Mouse (Mus musculus): ENCODE data around the gene Lrrc25. TPM values are rescaled to one million over a fixed set of nuclear protein-coding genes. Genes with fewer than 3 reads are reported as not detected.

Lrrc25 gene
- polyA plus RNA-seq, 1 experiment from 2014 or later = 1.3 TPM

- Histone ChIP-seq H3K4me1 (ENCODE audit: control insufficient read depth in 2 of 2, insufficient read depth in 2 of 2, low read length in 2 of 2) (peaks cover 40 to 50% of the 10 kb centered on the region in 2 experiments), H3K4me2 (ENCODE audit: low read length) (no peak overlapping the region), H3K27me3 (ENCODE audit: control insufficient read depth, insufficient read depth, low read length) (no peaks in the 10 kb centered on the region), H3K9me3 (ENCODE audit: control insufficient read depth, low read length) (no peaks in the 10 kb centered on the region), H3K36me3 (ENCODE audit: control insufficient read depth, insufficient read depth, low read length) (peaks cover 18% of the 10 kb centered on the region), H3K27ac (replicated peaks in 1 of 2; ENCODE audit: control insufficient read depth in 1 of 2, insufficient read depth in 1 of 2, low read depth in 2 of 2, low read length in 2 of 2) (0 out of 4 replicates have a peak overlapping the region, but pooled peaks of 1 of the 2 experiments have one; percentile 19), H3K4me3 (ENCODE audit: control insufficient read depth in 1 of 2, insufficient read depth in 1 of 2, low read depth in 1 of 2, low read length in 2 of 2) (no peak overlapping the region), H3K9ac (ENCODE audit: low read length) (0 out of 2 replicates have a peak overlapping the region, but pooled peaks have one; percentile 36)
- ATAC-seq (ENCODE audit: insufficient number of reproducible peaks, insufficient read depth, low FRiP score, low read depth) = no peak
- 60% methylated on average over 17 of the region's 17 CpGs for WGBS
These were observed 29.7 kb downstream of the Lrrc25 start for GRCm38 (mm10) chr8:70645501-70646224.

- peaks cover 40 to 50% of the 10 kb centered on the region in 2 experiments for H3K4me1 ChIP-seq (ENCODE audit: control insufficient read depth in 2 of 2, insufficient read depth in 2 of 2, low read length in 2 of 2)
- peak overlapping the region; percentile 1; the same call in 1 of the 2 replicates for H3K9ac ChIP-seq (ENCODE audit: low read length)
These were observed 30.4 kb downstream of the Lrrc25 start for GRCm38 (mm10) chr8:70646369-70646768.

GRCm38 (mm10) chr8:70646775-70647174 is 30.8 kb downstream of the Lrrc25 start:
- no peaks in the 10 kb centered on the region for H3K9me3 ChIP-seq (ENCODE audit: control insufficient read depth, low read length)
- peak overlapping the region; percentile 1 to 89 for H3K27ac ChIP-seq (replicated peaks in 1 of 2; ENCODE audit: control insufficient read depth in 1 of 2, insufficient read depth in 1 of 2, low read depth in 2 of 2, low read length in 2 of 2)
- H3K4me2 ChIP-seq (ENCODE audit: low read length) = no peak overlapping the region
- peak overlapping the region; percentile 1; the same call in 1 of the 2 replicates for H3K9ac ChIP-seq (ENCODE audit: low read length)
- H3K4me1 ChIP-seq (ENCODE audit: control insufficient read depth in 2 of 2, insufficient read depth in 2 of 2, low read length in 2 of 2) = peaks cover 40 to 50% of the 10 kb centered on the region in 2 experiments
- H3K36me3 ChIP-seq (ENCODE audit: control insufficient read depth, insufficient read depth, low read length) = peaks cover 29% of the 10 kb centered on the region
- no peak for ATAC-seq (ENCODE audit: insufficient number of reproducible peaks, insufficient read depth, low FRiP score, low read depth)
- no peak overlapping the region for H3K4me3 ChIP-seq (ENCODE audit: control insufficient read depth in 1 of 2, insufficient read depth in 1 of 2, low read depth in 1 of 2, low read length in 2 of 2)
- no peaks in the 10 kb centered on the region for H3K27me3 ChIP-seq (ENCODE audit: control insufficient read depth, insufficient read depth, low read length)

More at GRCm38 (mm10) chr8:70646369-70646768, 30.4 kb downstream of the Lrrc25 start:
- 69% methylated on average over 6 of the region's 6 CpGs for WGBS
- H3K9me3 ChIP-seq (ENCODE audit: control insufficient read depth, low read length) = no peaks in the 10 kb centered on the region
- no peak overlapping the region for H3K4me2 ChIP-seq (ENCODE audit: low read length)
- H3K27me3 ChIP-seq (ENCODE audit: control insufficient read depth, insufficient read depth, low read length) = no peaks in the 10 kb centered on the region
- H3K4me3 ChIP-seq (ENCODE audit: control insufficient read depth in 1 of 2, insufficient read depth in 1 of 2, low read depth in 1 of 2, low read length in 2 of 2) = no peak overlapping the region
- H3K27ac ChIP-seq (replicated peaks in 1 of 2; ENCODE audit: control insufficient read depth in 1 of 2, insufficient read depth in 1 of 2, low read depth in 2 of 2, low read length in 2 of 2) = peak overlapping the region; percentile 1 to 89; a peak in 3 of 4 replicates
- ATAC-seq (ENCODE audit: insufficient number of reproducible peaks, insufficient read depth, low FRiP score, low read depth) = no peak
- H3K36me3 ChIP-seq (ENCODE audit: control insufficient read depth, insufficient read depth, low read length) = peaks cover 25% of the 10 kb centered on the region

- Histone ChIP-seq H3K4me1 (ENCODE audit: control insufficient read depth in 2 of 2, insufficient read depth in 2 of 2, low read length in 2 of 2) (peaks cover 40 to 50% of the 10 kb centered on the region in 2 experiments), H3K27ac (replicated peaks in 1 of 2; ENCODE audit: control insufficient read depth in 1 of 2, insufficient read depth in 1 of 2, low read depth in 2 of 2, low read length in 2 of 2) (peak overlapping the region; percentile 74 to 89), H3K4me2 (ENCODE audit: low read length) (no peak overlapping the region), H3K9me3 (ENCODE audit: control insufficient read depth, low read length) (no peaks in the 10 kb centered on the region), H3K27me3 (ENCODE audit: control insufficient read depth, insufficient read depth, low read length) (no peaks in the 10 kb centered on the region), H3K36me3 (ENCODE audit: control insufficient read depth, insufficient read depth, low read length) (peaks cover 36% of the 10 kb centered on the region), H3K9ac (ENCODE audit: low read length) (peak overlapping the region; percentile 50; the same call in 1 of the 2 replicates), H3K4me3 (ENCODE audit: control insufficient read depth in 1 of 2, insufficient read depth in 1 of 2, low read depth in 1 of 2, low read length in 2 of 2) (no peak overlapping the region)
- WGBS = 38% methylated on average over 8 of the region's 8 CpGs
- no peak for ATAC-seq (ENCODE audit: insufficient number of reproducible peaks, insufficient read depth, low FRiP score, low read depth)
These were observed 31.6 kb downstream of the Lrrc25 start for GRCm38 (mm10) chr8:70647343-70648163.

GRCm38 (mm10) chr8:70648164-70648442 is 32.1 kb downstream of the Lrrc25 start:
- Histone ChIP-seq H3K9me3 (ENCODE audit: control insufficient read depth, low read length) (no peaks in the 10 kb centered on the region), H3K36me3 (ENCODE audit: control insufficient read depth, insufficient read depth, low read length) (peaks cover 39% of the 10 kb centered on the region), H3K4me1 (ENCODE audit: control insufficient read depth in 2 of 2, insufficient read depth in 2 of 2, low read length in 2 of 2) (peaks cover 40 to 50% of the 10 kb centered on the region in 2 experiments), H3K9ac (ENCODE audit: low read length) (peak overlapping the region; percentile 50; the same call in 1 of the 2 replicates), H3K27ac (replicated peaks in 1 of 2; ENCODE audit: control insufficient read depth in 1 of 2, insufficient read depth in 1 of 2, low read depth in 2 of 2, low read length in 2 of 2) (peak overlapping the region; percentile 74 to 89), H3K4me3 (ENCODE audit: control insufficient read depth in 1 of 2, insufficient read depth in 1 of 2, low read depth in 1 of 2, low read length in 2 of 2) (no peak overlapping the region), H3K27me3 (ENCODE audit: control insufficient read depth, insufficient read depth, low read length) (no peaks in the 10 kb centered on the region), H3K4me2 (ENCODE audit: low read length) (no peak overlapping the region)
- WGBS = 31% methylated on average over 1 of the region's 1 CpGs
- no peak for ATAC-seq (ENCODE audit: insufficient number of reproducible peaks, insufficient read depth, low FRiP score, low read depth)

GRCm38 (mm10) chr8:70648921-70649320 is 33.0 kb downstream of the Lrrc25 start:
- Histone ChIP-seq H3K4me1 (ENCODE audit: control insufficient read depth in 2 of 2, insufficient read depth in 2 of 2, low read length in 2 of 2) (peaks cover 40 to 50% of the 10 kb centered on the region in 2 experiments), H3K4me2 (ENCODE audit: low read length) (0 out of 2 replicates have a peak overlapping the region, but pooled peaks have one; percentile 11), H3K9ac (ENCODE audit: low read length) (peak overlapping the region; percentile 54), H3K9me3 (ENCODE audit: control insufficient read depth, low read length) (no peaks in the 10 kb centered on the region), H3K4me3 (ENCODE audit: control insufficient read depth in 1 of 2, insufficient read depth in 1 of 2, low read depth in 1 of 2, low read length in 2 of 2) (no peak overlapping the region), H3K27ac (replicated peaks in 1 of 2; ENCODE audit: control insufficient read depth in 1 of 2, insufficient read depth in 1 of 2, low read depth in 2 of 2, low read length in 2 of 2) (peak overlapping the region; percentile 62 to 89), H3K27me3 (ENCODE audit: control insufficient read depth, insufficient read depth, low read length) (no peaks in the 10 kb centered on the region), H3K36me3 (ENCODE audit: control insufficient read depth, insufficient read depth, low read length) (peaks cover 39% of the 10 kb centered on the region)
- WGBS = 58% methylated on average over 3 of the region's 3 CpGs
- no peak for ATAC-seq (ENCODE audit: insufficient number of reproducible peaks, insufficient read depth, low FRiP score, low read depth)

GRCm38 (mm10) chr8:70649324-70649723 is 33.4 kb downstream of the Lrrc25 start:
- Histone ChIP-seq H3K4me2 (ENCODE audit: low read length) (peak overlapping the region; percentile 12; the same call in 1 of the 2 replicates), H3K4me3 (ENCODE audit: control insufficient read depth in 1 of 2, insufficient read depth in 1 of 2, low read depth in 1 of 2, low read length in 2 of 2) (no peak overlapping the region), H3K9ac (ENCODE audit: low read length) (peak overlapping the region; percentile 54), H3K27me3 (ENCODE audit: control insufficient read depth, insufficient read depth, low read length) (no peaks in the 10 kb centered on the region), H3K27ac (replicated peaks in 1 of 2; ENCODE audit: control insufficient read depth in 1 of 2, insufficient read depth in 1 of 2, low read depth in 2 of 2, low read length in 2 of 2) (peak overlapping the region; percentile 88 to 89), H3K36me3 (ENCODE audit: control insufficient read depth, insufficient read depth, low read length) (peaks cover 43% of the 10 kb centered on the region), H3K9me3 (ENCODE audit: control insufficient read depth, low read length) (no peaks in the 10 kb centered on the region), H3K4me1 (ENCODE audit: control insufficient read depth in 2 of 2, insufficient read depth in 2 of 2, low read length in 2 of 2) (peaks cover 40 to 50% of the 10 kb centered on the region in 2 experiments)
- 16% methylated on average over 4 of the region's 4 CpGs for WGBS
- peak; percentile 79 for ATAC-seq (ENCODE audit: insufficient number of reproducible peaks, insufficient read depth, low FRiP score, low read depth)

Data from heart, embryonic 14.5 days (tissue).